Mouse (Mus musculus): ENCODE results near the gene Omd. TPM values are rescaled to one million over a fixed set of nuclear protein-coding genes. Genes with fewer than 3 reads are reported as not detected.

Omd gene
- polyA plus RNA-seq, 1 experiment, result not detected

DNA sequence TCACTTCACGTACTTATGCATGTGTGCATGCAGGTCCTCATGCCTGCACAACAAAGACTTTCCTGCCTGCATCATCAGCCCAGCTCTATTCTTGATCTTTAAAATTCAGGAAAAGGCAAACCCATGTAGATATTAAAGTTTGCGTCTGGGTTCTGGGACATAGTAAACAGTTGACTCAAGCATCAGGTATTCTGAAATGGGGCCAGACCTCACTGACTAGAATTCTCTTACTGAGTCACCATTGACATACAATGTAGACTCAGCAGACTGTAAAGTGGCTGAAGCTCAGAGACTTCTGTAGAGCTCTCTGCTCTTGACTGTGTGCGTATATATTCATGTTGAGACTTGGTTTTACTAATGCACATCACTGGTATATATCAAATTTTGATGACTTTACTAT lies 32.6 kb upstream of the Omd start:
- Histone ChIP-seq H3K27ac (ENCODE audit: insufficient read depth, low read depth, low read length) (no peak overlapping the region), H3K4me3 (ENCODE audit: low read depth, low read length) (no peak overlapping the region), H3K27me3 (ENCODE audit: control insufficient read depth, insufficient read depth, low read length) (no peaks in the 10 kb centered on the region), H3K4me1 (ENCODE audit: control insufficient read depth, insufficient read depth, insufficient read length, low read length) (no peaks in the 10 kb centered on the region), H3K36me3 (ENCODE audit: control insufficient read depth, insufficient read depth, low read length) (no peaks in the 10 kb centered on the region)
- TF ChIP-seq POLR2A (IDR thresholded peaks at IDR 0.05; ENCODE audit: low read depth, low read length) (no peak), CTCF (IDR thresholded peaks at IDR 0.05; ENCODE audit: extremely low read depth, insufficient read length, insufficient replicate concordance, low read depth, low read length) (no peak)
- 88% methylated on average over 3 of the region's 3 CpGs for WGBS

DNA sequence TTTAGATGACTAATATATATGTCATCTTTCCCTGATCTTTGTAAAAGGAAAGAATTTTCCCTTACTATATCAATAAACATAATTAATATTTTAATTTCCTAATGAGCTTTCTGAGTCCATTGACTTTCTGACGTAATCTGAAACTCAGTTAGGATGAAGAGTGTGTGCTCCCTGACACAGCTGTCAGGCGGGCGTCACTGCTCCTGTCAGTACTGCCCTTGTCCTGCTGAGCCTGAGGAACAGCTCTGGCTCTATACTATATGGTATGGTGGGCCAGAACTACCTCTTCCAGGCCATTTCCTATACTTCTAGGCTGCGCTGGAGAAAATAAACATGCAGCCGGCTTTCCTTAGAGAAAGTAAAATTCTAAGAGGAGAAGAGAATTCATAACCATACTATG lies 27.7 kb upstream of the Omd start:
- no peaks in the 10 kb centered on the region for H3K36me3 ChIP-seq (ENCODE audit: control insufficient read depth, insufficient read depth, low read length)
- 89% methylated on average over 5 of the region's 5 CpGs for WGBS
- H3K27me3 ChIP-seq (ENCODE audit: control insufficient read depth, insufficient read depth, low read length), result no peaks in the 10 kb centered on the region
- H3K4me3 ChIP-seq (ENCODE audit: low read depth, low read length), result no peak overlapping the region
- no peak for TF ChIP-seq POLR2A (IDR thresholded peaks at IDR 0.05; ENCODE audit: low read depth, low read length)
- TF ChIP-seq CTCF (IDR thresholded peaks at IDR 0.05; ENCODE audit: extremely low read depth, insufficient read length, insufficient replicate concordance, low read depth, low read length), result no peak
- no peaks in the 10 kb centered on the region for H3K4me1 ChIP-seq (ENCODE audit: control insufficient read depth, insufficient read depth, insufficient read length, low read length)
- no peak overlapping the region for H3K27ac ChIP-seq (ENCODE audit: insufficient read depth, low read depth, low read length)

DNA sequence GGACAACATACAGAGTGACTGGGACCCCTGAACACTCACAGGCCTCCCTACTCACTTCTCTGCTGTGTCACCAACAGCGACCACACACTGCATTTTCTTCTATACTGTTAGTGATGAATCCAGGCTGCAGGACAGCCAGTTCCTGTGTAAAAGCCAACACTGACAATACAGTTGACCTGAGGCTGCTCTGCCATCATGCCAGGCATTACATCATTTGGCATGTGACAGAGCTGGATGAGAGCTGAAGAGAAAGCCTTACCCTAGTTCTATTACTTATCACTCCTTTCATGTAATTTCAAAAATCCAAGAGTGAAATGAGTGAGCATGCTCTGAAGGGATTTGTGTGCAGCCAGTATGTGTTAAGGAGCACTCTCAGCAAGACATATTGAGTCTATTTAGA lies 26.1 kb upstream of the Omd start:
- H3K27me3 ChIP-seq (ENCODE audit: control insufficient read depth, insufficient read depth, low read length), result no peaks in the 10 kb centered on the region

DNA sequence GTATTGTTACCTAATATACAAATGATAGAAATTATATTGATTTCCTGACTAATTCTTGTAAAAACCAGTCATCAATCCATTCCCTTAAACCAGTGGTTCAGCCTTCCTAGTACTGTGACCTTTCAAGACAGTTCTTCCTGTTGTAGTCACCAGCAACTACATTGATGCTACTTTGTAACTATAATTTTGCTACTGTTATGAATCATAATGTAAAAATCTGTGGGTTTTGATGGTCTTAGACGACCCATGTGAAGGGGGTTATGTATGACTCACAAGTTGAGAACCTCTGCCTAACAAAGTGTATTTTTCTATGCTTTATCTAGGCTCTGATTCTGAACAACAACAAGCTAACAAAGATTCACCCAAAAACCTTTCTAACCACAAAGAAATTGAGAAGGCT lies 25.3 kb upstream of the Omd start:
- H3K27ac ChIP-seq (ENCODE audit: insufficient read depth, low read depth, low read length), result no peak overlapping the region
- no peak overlapping the region for H3K4me3 ChIP-seq (ENCODE audit: low read depth, low read length)
- H3K36me3 ChIP-seq (ENCODE audit: control insufficient read depth, insufficient read depth, low read length), result no peaks in the 10 kb centered on the region
- H3K4me1 ChIP-seq (ENCODE audit: control insufficient read depth, insufficient read depth, insufficient read length, low read length), result no peaks in the 10 kb centered on the region
- WGBS, result 54% methylated on average over 1 of the region's 1 CpGs
- no peaks in the 10 kb centered on the region for H3K27me3 ChIP-seq (ENCODE audit: control insufficient read depth, insufficient read depth, low read length)
- TF ChIP-seq POLR2A (IDR thresholded peaks at IDR 0.05; ENCODE audit: low read depth, low read length) (no peak), CTCF (IDR thresholded peaks at IDR 0.05; ENCODE audit: extremely low read depth, insufficient read length, insufficient replicate concordance, low read depth, low read length) (no peak)

More for the DNA sequence above, 26.1 kb upstream of the Omd start:
- no peaks in the 10 kb centered on the region for H3K4me1 ChIP-seq (ENCODE audit: control insufficient read depth, insufficient read depth, insufficient read length, low read length)
- no peak overlapping the region for H3K27ac ChIP-seq (ENCODE audit: insufficient read depth, low read depth, low read length)
- WGBS, result 83% methylated on average over 1 of the region's 1 CpGs
- TF ChIP-seq CTCF (IDR thresholded peaks at IDR 0.05; ENCODE audit: extremely low read depth, insufficient read length, insufficient replicate concordance, low read depth, low read length) (no peak), POLR2A (IDR thresholded peaks at IDR 0.05; ENCODE audit: low read depth, low read length) (no peak)
- no peaks in the 10 kb centered on the region for H3K36me3 ChIP-seq (ENCODE audit: control insufficient read depth, insufficient read depth, low read length)
- H3K4me3 ChIP-seq (ENCODE audit: low read depth, low read length), result no peak overlapping the region

DNA sequence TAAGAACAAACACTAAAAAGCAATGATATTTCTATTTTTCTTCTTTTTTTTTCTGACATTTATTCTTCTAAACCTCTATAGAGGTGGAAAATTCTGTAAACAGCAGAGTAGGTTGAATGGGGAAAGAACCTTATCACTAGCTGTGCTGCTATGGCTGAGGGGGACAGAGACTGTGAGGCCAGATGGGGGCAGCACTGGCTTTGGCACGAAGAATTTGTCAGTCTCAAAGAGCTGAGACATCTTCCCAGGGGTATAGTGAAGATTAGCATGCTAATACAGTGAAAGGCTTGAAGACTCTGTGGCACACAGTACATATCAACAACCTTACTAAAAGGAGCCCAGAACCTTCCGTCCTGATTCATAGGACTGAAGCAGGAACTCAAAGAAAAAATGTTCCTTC lies 23.1 kb upstream of the Omd start:
- no peaks in the 10 kb centered on the region for H3K36me3 ChIP-seq (ENCODE audit: control insufficient read depth, insufficient read depth, low read length)
- 62% methylated on average over 2 of the region's 2 CpGs for WGBS
- TF ChIP-seq POLR2A (IDR thresholded peaks at IDR 0.05; ENCODE audit: low read depth, low read length), result no peak
- TF ChIP-seq CTCF (IDR thresholded peaks at IDR 0.05; ENCODE audit: extremely low read depth, insufficient read length, insufficient replicate concordance, low read depth, low read length), result peak; percentile 29; the same call in 1 of the 2 replicates
- no peak overlapping the region for H3K27ac ChIP-seq (ENCODE audit: insufficient read depth, low read depth, low read length)
- H3K27me3 ChIP-seq (ENCODE audit: control insufficient read depth, insufficient read depth, low read length), result no peaks in the 10 kb centered on the region
- no peaks in the 10 kb centered on the region for H3K4me1 ChIP-seq (ENCODE audit: control insufficient read depth, insufficient read depth, insufficient read length, low read length)
- H3K4me3 ChIP-seq (ENCODE audit: low read depth, low read length), result no peak overlapping the region

DNA sequence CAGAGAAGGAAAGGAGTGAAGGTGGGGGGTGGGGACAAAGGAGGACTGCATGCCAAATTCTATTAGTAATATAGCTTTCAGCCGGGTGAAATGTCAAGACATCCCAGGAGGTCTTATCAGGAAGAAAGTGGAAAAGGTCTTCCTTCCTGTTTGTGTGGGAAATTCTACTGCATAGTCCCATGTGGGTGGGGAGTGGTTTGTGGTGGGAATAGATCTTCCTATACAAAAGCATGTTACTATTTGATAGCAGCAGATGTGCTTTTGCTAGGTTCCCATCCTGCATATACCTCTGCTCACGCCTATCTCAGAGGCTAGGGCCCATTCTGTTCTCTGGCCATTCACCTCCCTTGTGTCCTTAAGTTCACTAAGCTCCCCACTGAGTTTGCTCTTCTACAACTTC lies 21.4 kb upstream of the Omd start:
- WGBS, result 40% methylated on average over 2 of the region's 2 CpGs
- TF ChIP-seq POLR2A (IDR thresholded peaks at IDR 0.05; ENCODE audit: low read depth, low read length) (no peak), CTCF (IDR thresholded peaks at IDR 0.05; ENCODE audit: extremely low read depth, insufficient read length, insufficient replicate concordance, low read depth, low read length) (no peak)
- Histone ChIP-seq H3K36me3 (ENCODE audit: control insufficient read depth, insufficient read depth, low read length) (no peaks in the 10 kb centered on the region), H3K27ac (ENCODE audit: insufficient read depth, low read depth, low read length) (no peak overlapping the region), H3K4me1 (ENCODE audit: control insufficient read depth, insufficient read depth, insufficient read length, low read length) (no peaks in the 10 kb centered on the region), H3K27me3 (ENCODE audit: control insufficient read depth, insufficient read depth, low read length) (no peaks in the 10 kb centered on the region), H3K4me3 (ENCODE audit: low read depth, low read length) (no peak overlapping the region)

DNA sequence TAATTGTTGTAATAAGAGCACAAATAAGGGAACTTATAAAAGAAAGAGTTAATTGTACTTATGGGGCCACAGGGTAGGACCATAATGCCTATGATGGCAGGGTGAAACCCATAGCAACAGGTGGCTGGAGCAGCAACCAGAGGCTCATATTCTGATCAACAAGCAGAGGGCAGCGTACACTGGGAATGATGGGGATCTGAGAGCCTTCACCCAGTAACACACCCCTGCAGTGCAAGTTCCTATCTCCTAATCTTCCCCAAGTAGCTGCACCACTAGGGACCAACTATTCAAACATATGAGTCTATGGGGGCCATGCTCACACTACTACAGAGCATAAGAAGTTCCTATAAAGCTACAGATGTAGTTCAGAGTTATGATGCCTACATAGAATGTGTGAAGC lies 17.9 kb upstream of the Omd start:
- H3K27ac ChIP-seq (ENCODE audit: insufficient read depth, low read depth, low read length), result no peak overlapping the region
- no peaks in the 10 kb centered on the region for H3K4me1 ChIP-seq (ENCODE audit: control insufficient read depth, insufficient read depth, insufficient read length, low read length)
- no peak for TF ChIP-seq CTCF (IDR thresholded peaks at IDR 0.05; ENCODE audit: extremely low read depth, insufficient read length, insufficient replicate concordance, low read depth, low read length)
- TF ChIP-seq POLR2A (IDR thresholded peaks at IDR 0.05; ENCODE audit: low read depth, low read length), result no peak
- no peak overlapping the region for H3K4me3 ChIP-seq (ENCODE audit: low read depth, low read length)
- no peaks in the 10 kb centered on the region for H3K36me3 ChIP-seq (ENCODE audit: control insufficient read depth, insufficient read depth, low read length)
- 88% methylated on average over 1 of the region's 1 CpGs for WGBS
- H3K27me3 ChIP-seq (ENCODE audit: control insufficient read depth, insufficient read depth, low read length), result no peaks in the 10 kb centered on the region

DNA sequence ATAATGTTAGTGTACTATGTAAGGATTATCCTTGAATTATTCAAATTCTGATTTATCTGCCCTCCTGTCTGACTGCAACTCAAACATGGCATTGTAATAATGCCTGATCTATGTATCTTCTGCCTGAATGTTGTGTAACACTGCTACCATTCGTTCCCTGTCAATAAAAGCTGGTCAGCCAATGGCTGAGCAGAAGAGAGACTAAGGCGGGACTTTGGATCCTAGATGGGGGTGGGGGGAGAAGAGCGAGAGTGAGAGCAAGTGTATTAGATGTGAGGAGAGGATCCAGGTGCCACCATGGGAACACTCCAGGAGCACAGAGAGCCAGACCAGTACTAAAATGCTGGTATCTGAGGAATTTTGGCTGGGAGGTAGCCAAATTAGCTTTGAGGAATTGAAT lies 11.9 kb upstream of the Omd start:
- TF ChIP-seq CTCF (IDR thresholded peaks at IDR 0.05; ENCODE audit: extremely low read depth, insufficient read length, insufficient replicate concordance, low read depth, low read length) (no peak), POLR2A (IDR thresholded peaks at IDR 0.05; ENCODE audit: low read depth, low read length) (no peak)
- 79% methylated on average over 3 of the region's 3 CpGs for WGBS
- H3K36me3 ChIP-seq (ENCODE audit: control insufficient read depth, insufficient read depth, low read length), result no peaks in the 10 kb centered on the region
- no peak overlapping the region for H3K27ac ChIP-seq (ENCODE audit: insufficient read depth, low read depth, low read length)
- H3K27me3 ChIP-seq (ENCODE audit: control insufficient read depth, insufficient read depth, low read length), result no peaks in the 10 kb centered on the region
- H3K4me1 ChIP-seq (ENCODE audit: control insufficient read depth, insufficient read depth, insufficient read length, low read length), result no peaks in the 10 kb centered on the region
- H3K4me3 ChIP-seq (ENCODE audit: low read depth, low read length), result no peak overlapping the region
